Mouse (Mus musculus) E14TG2a.4 (cell line): ENCODE data around the gene Fam72a.

Experiments
- H3K27me3 ChIP-seq: 2 replicates; pipeline ENCODE4 v1.6.1; 2014; ENCODE audit warnings: low read length, control low read depth; ENCODE audit not compliant: insufficient read depth
- H3K36me3 ChIP-seq: 2 replicates; pipeline ENCODE4 v1.6.1; 2014; ENCODE audit warnings: low read length, control low read depth; ENCODE audit not compliant: insufficient read depth
- H3K4me1 ChIP-seq: replicated peaks from 2 replicates; pipeline ENCODE4 v1.6.1; 2014; ENCODE audit warnings: low read depth, low read length, control low read depth
- H3K4me3 ChIP-seq: replicated peaks from 2 replicates; pipeline ENCODE4 v1.5.1; 2014; ENCODE audit warnings: mild to moderate bottlenecking, low read length
- H3K9me3 ChIP-seq: 2 replicates; pipeline ENCODE4 v1.6.1; 2014; ENCODE audit warnings: low read length, control low read depth
- CTCF ChIP-seq: conservative IDR thresholded peaks from 2 replicates; pipeline ENCODE4 v1.5.1; 2014; ENCODE audit warnings: low read length
- NANOG ChIP-seq: IDR thresholded peaks from 2 replicates; pipeline ENCODE4 v1.6.1; 2014; ENCODE audit warnings: borderline replicate concordance, low read length, mixed read lengths
- POU5F1 ChIP-seq: IDR thresholded peaks from 2 replicates; pipeline ENCODE4 v1.6.1; 2014; ENCODE audit warnings: low read length, borderline replicate concordance

Gene Fam72a

GRCm38 (mm10) chr1:131527281-131528080, at the start of gene Fam72a, which contains the start of gene Srgap2:
Fam72a (plus strand) TSS chr1:131527903.
Srgap2 (minus strand) TSS chr1:131527352.
- H3K27me3 ChIP-seq = no peaks in the 10 kb centered on the region
- H3K4me1 ChIP-seq = peaks cover 53% of the 10 kb centered on the region
- H3K9me3 ChIP-seq = no peaks in the 10 kb centered on the region
- H3K4me3 ChIP-seq = peak within 1 kb of the TSS; percentile 99
- TF ChIP-seq NANOG (no peak), CTCF (no peak), POU5F1 (no peak)
- peaks cover 15% of the 10 kb centered on the region; the same call in 1 of the 2 replicates for H3K36me3 ChIP-seq

- TF ChIP-seq POU5F1 = no peak
- no peak for TF ChIP-seq CTCF
- peak; percentile 70; the same call in 1 of the 2 replicates for TF ChIP-seq NANOG
- H3K36me3 ChIP-seq = no peaks in the 10 kb centered on the region
- no peaks in the 10 kb centered on the region for H3K9me3 ChIP-seq
- H3K4me1 ChIP-seq = peaks cover 57% of the 10 kb centered on the region
- H3K4me3 ChIP-seq = no peak overlapping the region
- no peaks in the 10 kb centered on the region for H3K27me3 ChIP-seq
Observed at GRCm38 (mm10) chr1:131478770-131479305, 48.9 kb upstream of the Fam72a start.

- no peaks in the 10 kb centered on the region for H3K9me3 ChIP-seq
- no peaks in the 10 kb centered on the region for H3K27me3 ChIP-seq
- TF ChIP-seq POU5F1 (no peak), CTCF (no peak), NANOG (no peak)
- H3K4me3 ChIP-seq = no peak overlapping the region
- peaks cover 44% of the 10 kb centered on the region for H3K4me1 ChIP-seq
- H3K36me3 ChIP-seq = no peaks in the 10 kb centered on the region
Observed at GRCm38 (mm10) chr1:131481391-131481790, 46.3 kb upstream of the Fam72a start.

- Histone ChIP-seq H3K4me1 (peaks cover 42% of the 10 kb centered on the region), H3K27me3 (no peaks in the 10 kb centered on the region), H3K9me3 (no peaks in the 10 kb centered on the region), H3K36me3 (no peaks in the 10 kb centered on the region), H3K4me3 (no peak overlapping the region)
- TF ChIP-seq POU5F1 (no peak), CTCF (no peak), NANOG (no peak)
Observed at GRCm38 (mm10) chr1:131482242-131482641, 45.5 kb upstream of the Fam72a start.

DNA sequence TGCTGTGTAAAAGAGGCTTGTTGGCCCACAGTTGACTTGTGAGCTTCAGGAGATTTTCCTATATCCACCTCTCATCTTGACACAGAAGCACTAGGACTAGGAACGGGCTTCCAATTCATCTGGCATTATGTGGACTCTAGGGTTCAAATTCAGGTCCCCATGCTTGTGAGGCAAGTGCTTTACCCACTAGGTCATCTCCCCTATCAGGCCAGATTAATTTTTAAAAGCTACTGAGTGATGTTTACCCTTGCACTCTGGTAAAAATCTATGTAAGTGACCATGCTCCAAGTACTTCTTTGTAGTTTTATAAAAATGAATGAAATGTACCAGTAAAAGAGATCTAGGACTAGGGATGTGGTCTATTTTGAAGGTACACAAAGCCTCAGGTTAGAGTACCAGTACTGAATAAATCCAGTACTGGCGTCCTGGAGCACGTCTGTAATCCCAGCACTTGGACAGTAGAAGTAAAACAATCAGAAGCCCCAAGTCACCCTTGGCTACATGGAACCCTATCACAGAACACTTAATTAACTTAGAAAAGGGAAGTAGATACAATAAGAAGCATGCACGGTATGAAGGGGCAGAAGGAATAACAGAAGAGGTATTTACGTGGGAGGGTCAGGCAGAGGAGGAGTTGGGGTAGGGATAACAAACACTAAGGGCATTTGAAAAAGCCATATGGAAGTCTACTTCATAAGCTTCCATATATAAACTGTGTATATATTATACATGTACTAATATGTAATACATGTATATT, 41.4 kb upstream of the Fam72a start:
- Histone ChIP-seq H3K9me3 (no peaks in the 10 kb centered on the region), H3K36me3 (no peaks in the 10 kb centered on the region), H3K4me3 (no peak overlapping the region), H3K27me3 (no peaks in the 10 kb centered on the region), H3K4me1 (peaks cover 15% of the 10 kb centered on the region)
- no peak for TF ChIP-seq NANOG
- no peak for TF ChIP-seq POU5F1
- no peak for TF ChIP-seq CTCF

GRCm38 (mm10) chr1:131489312-131489711, 38.4 kb upstream of the Fam72a start:
- H3K4me1 ChIP-seq = peaks cover 12% of the 10 kb centered on the region
- H3K27me3 ChIP-seq = no peaks in the 10 kb centered on the region
- peaks cover 7% of the 10 kb centered on the region; the same call in 1 of the 2 replicates for H3K36me3 ChIP-seq
- H3K4me3 ChIP-seq = no peak overlapping the region
- TF ChIP-seq POU5F1 (no peak), CTCF (no peak), NANOG (no peak)
- H3K9me3 ChIP-seq = no peaks in the 10 kb centered on the region

GRCm38 (mm10) chr1:131491579-131491978, 36.1 kb upstream of the Fam72a start:
- TF ChIP-seq POU5F1 (no peak), CTCF (no peak), NANOG (no peak)
- no peak overlapping the region for H3K4me3 ChIP-seq

DNA sequence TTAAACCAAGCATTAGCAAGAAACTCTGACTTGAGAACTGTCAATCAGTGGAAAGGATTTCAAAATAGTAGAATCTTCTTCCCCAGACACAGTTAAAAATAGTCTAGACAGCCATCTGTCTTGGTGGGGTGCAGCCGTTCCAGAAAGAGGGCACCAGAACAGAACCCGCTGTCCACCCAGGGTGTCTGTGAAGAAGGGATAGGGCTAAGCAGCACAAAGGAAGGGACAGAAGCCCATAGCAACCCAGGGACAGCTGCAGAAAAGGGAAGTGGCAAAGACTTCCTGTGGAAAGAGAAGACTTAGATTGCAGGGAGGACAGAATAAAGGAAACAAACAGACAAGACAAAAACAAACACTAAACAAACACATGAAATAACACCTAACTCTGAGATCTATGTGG, 35.3 kb upstream of the Fam72a start:
- Histone ChIP-seq H3K27me3 (no peaks in the 10 kb centered on the region), H3K36me3 (peaks cover 8% of the 10 kb centered on the region; the same call in 1 of the 2 replicates), H3K9me3 (no peaks in the 10 kb centered on the region), H3K4me1 (peaks cover 11% of the 10 kb centered on the region), H3K4me3 (no peak overlapping the region)
- no peak for TF ChIP-seq POU5F1
- no peak for TF ChIP-seq NANOG
- no peak for TF ChIP-seq CTCF

More at GRCm38 (mm10) chr1:131491579-131491978, 36.1 kb upstream of the Fam72a start:
- Histone ChIP-seq H3K36me3 (peaks cover 8% of the 10 kb centered on the region; the same call in 1 of the 2 replicates), H3K9me3 (no peaks in the 10 kb centered on the region), H3K27me3 (no peaks in the 10 kb centered on the region), H3K4me1 (peaks cover 16% of the 10 kb centered on the region)
